Comparison of ENCODE assay signal across 8 mouse cellular contexts in the genomic region with DNA sequence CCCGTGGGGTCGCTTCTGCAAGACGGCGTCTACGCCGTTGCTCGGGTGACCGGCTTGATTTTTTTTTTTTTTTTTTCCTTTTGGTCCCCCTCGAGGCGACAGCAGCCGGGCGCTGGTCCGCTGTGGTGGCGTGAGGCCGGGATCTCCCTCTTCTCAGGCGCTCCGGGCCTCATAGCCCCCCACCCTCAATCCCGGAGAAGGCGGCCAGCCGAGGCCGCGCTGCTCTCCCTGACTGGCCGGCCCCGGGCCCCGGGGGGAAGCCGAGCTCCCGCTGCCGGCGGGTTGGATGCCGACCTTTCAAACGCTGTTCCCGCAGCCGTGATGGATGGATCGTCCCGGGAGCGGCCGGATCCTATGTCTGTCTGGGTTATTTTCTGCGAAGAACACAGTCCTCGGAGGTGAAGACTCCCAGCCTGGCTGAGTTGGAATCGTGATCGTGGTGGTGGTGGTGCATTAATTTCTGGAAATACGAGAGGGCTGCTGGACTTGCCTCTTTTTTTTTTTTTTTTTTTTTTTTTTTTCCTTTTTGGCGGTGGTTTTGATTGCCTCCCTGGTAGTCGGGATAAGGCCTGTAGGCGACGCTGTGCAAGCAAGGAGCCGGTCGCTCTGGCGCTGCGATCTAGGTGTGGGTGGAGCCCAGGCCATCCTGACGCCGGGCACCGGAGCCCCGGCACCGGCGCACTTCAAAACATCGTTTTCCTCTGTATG. TPM values are rescaled to one million over a fixed set of nuclear protein-coding genes. Genes with fewer than 3 reads are reported as not detected.
DNase-seq lines count a peak whose midpoint lies in the region; ATAC-seq and TF ChIP-seq lines count a peak whose summit lies in the region.

No protein-coding gene starts in this region.

- 0% methylated on average over 56 of the region's 57 CpGs for WGBS in forebrain, embryonic 11.5 days
- WGBS in heart, embryonic 16.5 days: under 1% methylated on average over 57 of the region's 57 CpGs
- WGBS in liver, postnatal 0 days (ENCODE audit: insufficient replicate concordance): under 1% methylated on average over 55 of the region's 57 CpGs
- under 1% methylated on average over 57 of the region's 57 CpGs for WGBS in neural tube, embryonic 13.5 days

- H3K4me3 ChIP-seq in ES-Bruce4 (ENCODE audit: low read depth, low read length): peak overlapping the region; percentile 99
- H3K4me3 ChIP-seq in forebrain, embryonic 11.5 days (ENCODE audit: low read depth, low read length): peak overlapping the region; percentile 93
- peak overlapping the region; percentile 99 for H3K4me3 ChIP-seq in heart, embryonic 16.5 days (ENCODE audit: low read length)
- peak overlapping the region; percentile 93 for H3K4me3 ChIP-seq in liver, postnatal 0 days (ENCODE audit: low read depth, low read length)
- H3K4me3 ChIP-seq in neural tube, embryonic 13.5 days: peak overlapping the region; percentile 97

- H3K4me1 ChIP-seq in ES-Bruce4 (ENCODE audit: control insufficient read depth, insufficient read depth, low read length): peaks cover 1% of the 10 kb centered on the region
- peaks cover 8% of the 10 kb centered on the region; the same call in 1 of the 2 replicates for H3K4me1 ChIP-seq in forebrain, embryonic 11.5 days (replicated peaks; ENCODE audit: control insufficient read depth, insufficient read depth, low read length)
- H3K4me1 ChIP-seq in heart, embryonic 16.5 days (ENCODE audit: control insufficient read depth, insufficient read depth, low read length): peaks cover 13% of the 10 kb centered on the region
- H3K4me1 ChIP-seq in liver, postnatal 0 days (ENCODE audit: insufficient read depth): peaks cover 8% of the 10 kb centered on the region
- H3K4me1 ChIP-seq in neural tube, embryonic 13.5 days (replicated peaks): peaks cover 42% of the 10 kb centered on the region

- peak; percentile 46 for TF ChIP-seq CTCF in ES-Bruce4 (IDR thresholded peaks at IDR 0.05; ENCODE audit: low read depth, low read length)
- TF ChIP-seq CTCF in liver, postnatal 0 days (IDR thresholded peaks at IDR 0.05; ENCODE audit: low read depth): peak; percentile 85

- H3K36me3 ChIP-seq in ES-Bruce4 (ENCODE audit: control insufficient read depth, insufficient read depth, low read length, poor library complexity, severe bottlenecking): no peaks in the 10 kb centered on the region
- H3K36me3 ChIP-seq in forebrain, embryonic 11.5 days (ENCODE audit: control insufficient read depth, insufficient read depth, low read length): no peaks in the 10 kb centered on the region
- no peaks in the 10 kb centered on the region for H3K36me3 ChIP-seq in heart, embryonic 16.5 days (ENCODE audit: control insufficient read depth, insufficient read depth)
- no peaks in the 10 kb centered on the region for H3K36me3 ChIP-seq in liver, postnatal 0 days (replicated peaks; ENCODE audit: insufficient read depth, low read length)
- no peaks in the 10 kb centered on the region for H3K36me3 ChIP-seq in neural tube, embryonic 13.5 days

- peak overlapping the region; percentile 92 for H3K4me2 ChIP-seq in forebrain, embryonic 11.5 days (ENCODE audit: low read depth, low read length, severe bottlenecking)
- H3K4me2 ChIP-seq in heart, embryonic 16.5 days (ENCODE audit: low read depth, low read length): peak overlapping the region; percentile 83
- peak overlapping the region; percentile 90 for H3K4me2 ChIP-seq in liver, postnatal 0 days (ENCODE audit: low read depth, low read length)
- peak overlapping the region; percentile 97 for H3K4me2 ChIP-seq in neural tube, embryonic 13.5 days

- no peaks in the 10 kb centered on the region for H3K27me3 ChIP-seq in ES-Bruce4 (ENCODE audit: control insufficient read depth, insufficient read depth, low read length, poor library complexity, severe bottlenecking)
- H3K27me3 ChIP-seq in forebrain, embryonic 11.5 days (ENCODE audit: control insufficient read depth, insufficient read depth, low read length): no peaks in the 10 kb centered on the region
- H3K27me3 ChIP-seq in heart, embryonic 16.5 days (ENCODE audit: control insufficient read depth, insufficient read depth, low read length): no peaks in the 10 kb centered on the region
- H3K27me3 ChIP-seq in liver, postnatal 0 days (ENCODE audit: insufficient read depth, low read length): no peaks in the 10 kb centered on the region
- no peaks in the 10 kb centered on the region for H3K27me3 ChIP-seq in neural tube, embryonic 13.5 days

- no peaks in the 10 kb centered on the region for H3K9me3 ChIP-seq in ES-Bruce4 (replicated peaks; ENCODE audit: control insufficient read depth, insufficient read depth, low read length, poor library complexity, severe bottlenecking)
- H3K9me3 ChIP-seq in forebrain, embryonic 11.5 days (ENCODE audit: control insufficient read depth, low read length): no peaks in the 10 kb centered on the region
- no peaks in the 10 kb centered on the region for H3K9me3 ChIP-seq in heart, embryonic 16.5 days (replicated peaks; ENCODE audit: control insufficient read depth, low read length)
- H3K9me3 ChIP-seq in liver, postnatal 0 days (ENCODE audit: low read length): no peaks in the 10 kb centered on the region
- H3K9me3 ChIP-seq in neural tube, embryonic 13.5 days: no peaks in the 10 kb centered on the region

- peak; percentile 76 for ATAC-seq in forebrain, embryonic 11.5 days (replicated peaks; ENCODE audit: low FRiP score)
- ATAC-seq in heart, embryonic 16.5 days (replicated peaks; ENCODE audit: extremely low read depth, insufficient read depth, low FRiP score): peak; percentile 74
- ATAC-seq in liver, postnatal 0 days: peak; percentile 67
- peak; percentile 71 for ATAC-seq in neural tube, embryonic 13.5 days (ENCODE audit: low read depth)

- H3K9ac ChIP-seq in ES-Bruce4 (ENCODE audit: low read depth, poor library complexity, severe bottlenecking): peak overlapping the region; percentile 100
- H3K9ac ChIP-seq in forebrain, embryonic 11.5 days (ENCODE audit: low read length): peak overlapping the region; percentile 98
- peak overlapping the region; percentile 100 for H3K9ac ChIP-seq in heart, embryonic 16.5 days (ENCODE audit: low read length)
- peak overlapping the region; percentile 99 for H3K9ac ChIP-seq in liver, postnatal 0 days (replicated peaks)
- H3K9ac ChIP-seq in neural tube, embryonic 13.5 days: peak overlapping the region; percentile 98

- no peak for TF ChIP-seq EP300 in ES-Bruce4 (IDR thresholded peaks at IDR 0.05; ENCODE audit: insufficient read depth, low read depth, low read length)
- peak; percentile 23; the same call in 1 of the 2 replicates for TF ChIP-seq EP300 in liver, postnatal 0 days (IDR thresholded peaks at IDR 0.05; ENCODE audit: low read depth)

- no peak for TF ChIP-seq POLR2A in ES-Bruce4 (IDR thresholded peaks at IDR 0.05; ENCODE audit: insufficient read depth, low read length)

- H3K27ac ChIP-seq in ES-Bruce4 (ENCODE audit: insufficient read depth, low read length): peak overlapping the region; percentile 90
- H3K27ac ChIP-seq in forebrain, embryonic 11.5 days (ENCODE audit: low read depth, low read length): peak overlapping the region; percentile 98
- H3K27ac ChIP-seq in heart, embryonic 16.5 days (ENCODE audit: low read length): peak overlapping the region; percentile 100
- H3K27ac ChIP-seq in liver, postnatal 0 days (ENCODE audit: low read depth): peak overlapping the region; percentile 100
- H3K27ac ChIP-seq in neural tube, embryonic 13.5 days (replicated peaks): peak overlapping the region; percentile 100

- DNase-seq in c-Kit-positive CD71-positive TER-119-negative erythroid progenitor cells, embryonic 14.5 days (ENCODE audit: low read depth): peak; percentile 84
- DNase-seq in forebrain, embryonic 11.5 days (ENCODE audit: low spot score): peak; percentile 90
- DNase-seq in kidney, postnatal 36 days: peak; percentile 88 to 90
- DNase-seq in liver, postnatal 0 days: peak; percentile 91
- DNase-seq in telencephalon, adult 2 months (ENCODE audit: low read depth, low spot score): peak; percentile 72

RNA-seq across cellular contexts. Expression of a gene that starts 0.8 kb away (rescaled TPM):
- polyA plus RNA-seq in ES-Bruce4 (2011; ENCODE audit: insufficient read depth, insufficient read length, low read depth, missing spikeins): 72.5 and 78.2 TPM in 2 replicates
- 27.4 and 30.2 TPM in 2 replicates for polyA plus RNA-seq in forebrain, embryonic 11.5 days (2014; fragmentation: Nextera tagmentation; extraction: Ambion mirVana)
- polyA plus RNA-seq in heart, embryonic 16.5 days (2015; fragmentation: Nextera tagmentation; extraction: Ambion mirVana): 10.7 and 11.1 TPM in 2 replicates
- 5.7 and 5.8 TPM in 2 replicates for polyA plus RNA-seq in liver, postnatal 0 days (2015; fragmentation: Nextera tagmentation; extraction: Ambion mirVana)
- 17.0 and 18.1 TPM in 2 replicates for polyA plus RNA-seq in neural tube, embryonic 13.5 days (2015; fragmentation: Nextera tagmentation; extraction: Ambion mirVana)

Comparison
In these comparisons a context has a peak if more than half of its experiments do, and no peak if none do; other contexts are left out.
1. Peak in every context shown above with its lines: DNase-seq, ATAC-seq, H3K4me3 ChIP-seq and H3K27ac ChIP-seq.